Mouse (Mus musculus): ENCODE results near the gene Dmxl2.

Gene Dmxl2

DNA sequence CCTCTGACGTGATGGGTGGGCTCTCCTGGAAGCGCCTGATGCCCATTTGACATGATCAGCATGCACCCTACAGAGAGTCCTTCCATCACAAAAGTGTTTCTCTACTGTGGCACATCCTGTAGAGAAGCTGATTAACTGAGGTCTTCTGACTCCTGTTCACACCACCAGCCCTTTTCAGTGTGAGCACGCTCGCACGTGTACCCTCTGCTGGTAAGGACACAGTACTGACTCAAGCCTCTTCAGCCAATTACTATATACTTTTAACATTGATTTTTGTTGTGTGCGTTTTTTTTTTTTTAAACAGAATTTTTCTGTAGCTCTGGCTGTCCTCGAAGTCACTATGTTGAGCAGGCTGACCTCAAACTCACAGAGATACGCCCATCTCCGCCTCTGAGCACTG is 185.1 kb downstream of the Dmxl2 start:
- DNase-seq (ENCODE audit: low spot score in 2 of 2): no peak

All from urinary bladder, postnatal 4 days (tissue).